Mouse (Mus musculus) MEL (cell line): ENCODE data around the gene Fam184a.

Source experiments
- CTCF ChIP-seq, 3 experiments: IDR thresholded peaks in 2 of 3; conservative IDR thresholded peaks in 1 of 3; 2 replicates each; pipeline ENCODE4 v1.5.1; 2011 to 2012; ENCODE audit warnings: low read length in 3 of 3, low read depth in 2 of 3, mild to moderate bottlenecking in 2 of 3, improper control_type of control experiment in 1 of 3, inconsistent platforms in 1 of 3, mixed read lengths in 1 of 3, moderate library complexity in 1 of 3; ENCODE audit not compliant: control insufficient read depth in 1 of 3, insufficient read depth in 1 of 3, poor library complexity in 1 of 3, severe bottlenecking in 1 of 3
- ZC3H11A ChIP-seq: IDR thresholded peaks from 2 replicates; pipeline ENCODE4 v1.6.1; 2012; ENCODE audit warnings: low read depth, mild to moderate bottlenecking, inconsistent platforms, low read length, improper control_type of control experiment

GRCm38 (mm10) chr10:53597121-53597881 lies 153.6 kb downstream of the Fam184a start:
- TF ChIP-seq CTCF (IDR thresholded peaks at IDR 0.05 in 2 of 3, conservative IDR thresholded peaks at IDR 0.05 in 1 of 3; ENCODE audit: control insufficient read depth in 1 of 3, insufficient read depth in 1 of 3, low read depth in 2 of 3, low read length in 3 of 3, poor library complexity in 1 of 3, severe bottlenecking in 1 of 3) (no peak), ZC3H11A (no peak)
